29 mouse cellular contexts compared by ENCODE assay signal in genomic region chr14:75154481-75154880, GRCm38 (mm10). TPM values are rescaled to one million over a fixed set of nuclear protein-coding genes. Genes with fewer than 3 reads are reported as not detected.
DNase-seq lines count a peak whose midpoint lies in the region; ATAC-seq and TF ChIP-seq lines count a peak whose summit lies in the region.
"Had no signal": no experiment of that assay in that cellular context is flagged by ENCODE, and none has a peak within 500 bp of the region (broad histone marks: within the 10 kb centered on the region; RNA-seq: fewer than 3 reads in every experiment).

No protein-coding gene starts in this region.

- intact Hi-C loops in heart, postnatal 36 days (cut with DNase I): no loop called here

- H3K36me3 ChIP-seq in intestine, embryonic 15.5 days: no peaks in the 10 kb centered on the region
- H3K36me3 ChIP-seq in intestine, postnatal 0 days (ENCODE audit: control insufficient read depth, insufficient read depth): no peaks in the 10 kb centered on the region
- H3K36me3 ChIP-seq in lung, postnatal 0 days (ENCODE audit: insufficient read depth, low read length): no peaks in the 10 kb centered on the region
- H3K36me3 ChIP-seq in intestine, embryonic 16.5 days (ENCODE audit: control insufficient read depth, insufficient read depth, low read length): no peaks in the 10 kb centered on the region
- no peaks in the 10 kb centered on the region for H3K36me3 ChIP-seq in thymus, adult 2 months (ENCODE audit: control insufficient read depth, insufficient read depth, low read length)
- H3K36me3 ChIP-seq: embryonic facial prominence, embryonic 12.5 days; embryonic facial prominence, embryonic 15.5 days had no signal

- TF ChIP-seq CTCF in intestine, postnatal 0 days (IDR thresholded peaks at IDR 0.05; ENCODE audit: low read depth): no peak
- TF ChIP-seq CTCF in lung, postnatal 0 days (IDR thresholded peaks at IDR 0.05): no peak
- TF ChIP-seq CTCF in thymus, adult 2 months (IDR thresholded peaks at IDR 0.05; ENCODE audit: borderline replicate concordance, control insufficient read depth, extremely low read depth, insufficient read depth, low read length, poor library complexity): no peak

- no peak overlapping the region for H3K4me3 ChIP-seq in intestine, embryonic 15.5 days (replicated peaks)
- H3K4me3 ChIP-seq in intestine, postnatal 0 days (ENCODE audit: low read depth, low read length): no peak overlapping the region
- no peak overlapping the region for H3K4me3 ChIP-seq in lung, postnatal 0 days (ENCODE audit: low read depth, low read length)
- H3K4me3 ChIP-seq in intestine, embryonic 16.5 days (ENCODE audit: low read length): no peak overlapping the region
- no peak overlapping the region for H3K4me3 ChIP-seq in thymus, adult 2 months (ENCODE audit: control insufficient read depth, insufficient read depth, low read length)
- H3K4me3 ChIP-seq: embryonic facial prominence, embryonic 12.5 days; embryonic facial prominence, embryonic 15.5 days; gastrocnemius, adult 2 months had no signal

- 63% methylated on average over 8 of the region's 8 CpGs for WGBS in intestine, embryonic 15.5 days
- WGBS in intestine, postnatal 0 days: 52% methylated on average over 8 of the region's 8 CpGs
- WGBS in lung, postnatal 0 days: 55% methylated on average over 8 of the region's 8 CpGs
- WGBS in intestine, embryonic 16.5 days: 65% methylated on average over 8 of the region's 8 CpGs
- WGBS in thymus, adult 2 months: 95% methylated on average over 8 of the region's 8 CpGs

- ATAC-seq in intestine, embryonic 15.5 days: 0 out of 2 replicates have a peak, but pooled peaks have one; percentile 45
- no peak for ATAC-seq in intestine, postnatal 0 days
- peak; percentile 54; the same call in 1 of the 2 replicates for ATAC-seq in lung, postnatal 0 days
- peak; percentile 40; the same call in 1 of the 2 replicates for ATAC-seq in intestine, embryonic 16.5 days
- ATAC-seq: forebrain, embryonic 14.5 days; forebrain, postnatal 0 days had no signal

- no peak overlapping the region for H3K27ac ChIP-seq in intestine, embryonic 15.5 days
- H3K27ac ChIP-seq in intestine, postnatal 0 days (ENCODE audit: low read depth, low read length): no peak overlapping the region
- peak overlapping the region; percentile 43; the same call in 1 of the 2 replicates for H3K27ac ChIP-seq in lung, postnatal 0 days (ENCODE audit: low read length)
- no peak overlapping the region for H3K27ac ChIP-seq in intestine, embryonic 16.5 days (ENCODE audit: low read length)
- H3K27ac ChIP-seq in thymus, adult 2 months (ENCODE audit: control insufficient read depth, insufficient read depth, low read length): no peak overlapping the region
- H3K27ac ChIP-seq: embryonic facial prominence, embryonic 12.5 days; embryonic facial prominence, embryonic 15.5 days; gastrocnemius, adult 2 months; hindbrain, embryonic 14.5 days had no signal

- no peak for TF ChIP-seq POLR2A in thymus, adult 2 months (IDR thresholded peaks at IDR 0.05; ENCODE audit: control insufficient read depth, extremely low read depth, insufficient read depth, low read length, poor library complexity)

- H3K4me1 ChIP-seq in intestine, embryonic 15.5 days (replicated peaks): no peaks in the 10 kb centered on the region
- H3K4me1 ChIP-seq in intestine, postnatal 0 days (replicated peaks; ENCODE audit: control insufficient read depth, insufficient read depth, low read length): no peaks in the 10 kb centered on the region
- H3K4me1 ChIP-seq in lung, postnatal 0 days (ENCODE audit: insufficient read depth, low read depth, low read length): peaks cover 3% of the 10 kb centered on the region; the same call in 1 of the 2 replicates
- H3K4me1 ChIP-seq in intestine, embryonic 16.5 days (ENCODE audit: control insufficient read depth, insufficient read depth, low read length): no peaks in the 10 kb centered on the region
- no peaks in the 10 kb centered on the region for H3K4me1 ChIP-seq in thymus, adult 2 months (replicated peaks; ENCODE audit: control insufficient read depth, insufficient read depth, low read length)
- H3K4me1 ChIP-seq: embryonic facial prominence, embryonic 12.5 days; embryonic facial prominence, embryonic 15.5 days had no signal

- H3K27me3 ChIP-seq in intestine, embryonic 15.5 days (replicated peaks): no peaks in the 10 kb centered on the region
- no peaks in the 10 kb centered on the region for H3K27me3 ChIP-seq in intestine, postnatal 0 days (replicated peaks; ENCODE audit: control insufficient read depth, insufficient read depth, low read length)
- no peaks in the 10 kb centered on the region for H3K27me3 ChIP-seq in lung, postnatal 0 days (replicated peaks; ENCODE audit: insufficient read depth, low read length)
- no peaks in the 10 kb centered on the region for H3K27me3 ChIP-seq in intestine, embryonic 16.5 days (replicated peaks; ENCODE audit: control insufficient read depth, insufficient read depth, low read length)
- H3K27me3 ChIP-seq in thymus, adult 2 months (ENCODE audit: control insufficient read depth, insufficient read depth, low read length): no peaks in the 10 kb centered on the region
- H3K27me3 ChIP-seq: embryonic facial prominence, embryonic 12.5 days; embryonic facial prominence, embryonic 15.5 days had no signal

- no peak overlapping the region for H3K9ac ChIP-seq in intestine, embryonic 15.5 days
- no peak overlapping the region for H3K9ac ChIP-seq in intestine, postnatal 0 days (ENCODE audit: low read depth, low read length)
- H3K9ac ChIP-seq in lung, postnatal 0 days (replicated peaks; ENCODE audit: low read depth): no peak overlapping the region
- H3K9ac ChIP-seq in intestine, embryonic 16.5 days (ENCODE audit: low read depth, low read length): no peak overlapping the region
- H3K9ac ChIP-seq: embryonic facial prominence, embryonic 12.5 days; embryonic facial prominence, embryonic 15.5 days; forebrain, postnatal 0 days; hindbrain, embryonic 14.5 days had no signal

- DNase-seq in lung, postnatal 0 days (ENCODE audit: low spot score): no peak
- no peak for DNase-seq in lung, postnatal 14 days
- DNase-seq in yolk sac, embryonic 10.5 days (ENCODE audit: low spot score): peak; percentile 65
- DNase-seq in heart, postnatal 36 days: no peak
- no peak for DNase-seq in thymus, adult 2 months
- DNase-seq: adrenal gland, adult 2 months; adrenal gland, postnatal 14 days; cerebellum, adult 11 months; cerebellum, adult 2 months; cerebellum, adult 9-11 months; cerebellum, postnatal 25 days; forebrain, postnatal 0 days; gastrocnemius, adult 2 months; gastrocnemius, postnatal 14 days had no signal

- TF ChIP-seq EP300 in lung, postnatal 0 days (IDR thresholded peaks at IDR 0.05): no peak

- no peaks in the 10 kb centered on the region for H3K9me3 ChIP-seq in intestine, embryonic 15.5 days
- no peaks in the 10 kb centered on the region for H3K9me3 ChIP-seq in intestine, postnatal 0 days (ENCODE audit: control insufficient read depth)
- H3K9me3 ChIP-seq in lung, postnatal 0 days (ENCODE audit: low read length): no peaks in the 10 kb centered on the region
- no peaks in the 10 kb centered on the region for H3K9me3 ChIP-seq in intestine, embryonic 16.5 days (ENCODE audit: control insufficient read depth, low read length)
- H3K9me3 ChIP-seq: embryonic facial prominence, embryonic 12.5 days; embryonic facial prominence, embryonic 15.5 days had no signal

- no peak overlapping the region for H3K4me2 ChIP-seq in intestine, embryonic 15.5 days (replicated peaks)
- no peak overlapping the region for H3K4me2 ChIP-seq in intestine, postnatal 0 days (replicated peaks; ENCODE audit: low read depth)
- no peak overlapping the region for H3K4me2 ChIP-seq in lung, postnatal 0 days (replicated peaks; ENCODE audit: low read depth, low read length)
- H3K4me2 ChIP-seq in intestine, embryonic 16.5 days (ENCODE audit: low read depth, low read length): no peak overlapping the region
- H3K4me2 ChIP-seq: embryonic facial prominence, embryonic 12.5 days; embryonic facial prominence, embryonic 15.5 days; heart, embryonic 11.5 days; hindbrain, embryonic 14.5 days had no signal

RNA-seq across cellular contexts. Expression of gene Lcp1, which starts 23.6 kb away (rescaled TPM):
- polyA plus RNA-seq in intestine, embryonic 15.5 days (2015; fragmentation: Nextera tagmentation; extraction: Ambion mirVana): 81.6 and 81.9 TPM in 2 replicates
- polyA plus RNA-seq in intestine, postnatal 0 days (2015; fragmentation: Nextera tagmentation; extraction: Ambion mirVana): 59.3 and 67.6 TPM in 2 replicates
- 73.7 and 89.5 TPM in 2 replicates for polyA plus RNA-seq in lung, postnatal 0 days (2015; fragmentation: Nextera tagmentation; extraction: Ambion mirVana)
- polyA plus RNA-seq in intestine, embryonic 16.5 days (2015; fragmentation: Nextera tagmentation; extraction: Ambion mirVana): 105 and 133 TPM in 2 replicates
- 10 to 100 TPM; 12.6 to 13.8 TPM for total RNA-seq in heart, postnatal 36 days (2021)
- 62.8 and 71.2 TPM in 2 replicates for polyA plus RNA-seq in thymus, adult 2 months (2012; rRNA removed)

RNA-seq across cellular contexts. Expression of gene Lrrc63, which starts 23.8 kb away (rescaled TPM):
- polyA plus RNA-seq in intestine, embryonic 15.5 days (2015; fragmentation: Nextera tagmentation; extraction: Ambion mirVana): 0.05 TPM in 1 of 2 replicates, not detected in the other
- not detected in 2 replicates for polyA plus RNA-seq in intestine, postnatal 0 days (2015; fragmentation: Nextera tagmentation; extraction: Ambion mirVana)
- 0.06 and 0.17 TPM in 2 replicates for polyA plus RNA-seq in lung, postnatal 0 days (2015; fragmentation: Nextera tagmentation; extraction: Ambion mirVana)
- polyA plus RNA-seq in intestine, embryonic 16.5 days (2015; fragmentation: Nextera tagmentation; extraction: Ambion mirVana): 0.05 and 0.07 TPM in 2 replicates
- total RNA-seq in heart, postnatal 36 days (2021): not detected
- polyA plus RNA-seq in thymus, adult 2 months (2012; rRNA removed): 0.04 TPM in 1 of 2 replicates, not detected in the other
- total RNA-seq: adrenal gland, adult 2 months; adrenal gland, postnatal 14 days; common myeloid progenitor, adult 5-6 weeks; ES-E14; forebrain, postnatal 0 days; gastrocnemius, adult 2 months; gastrocnemius, postnatal 14 days; gastrocnemius, postnatal 4 days; heart, adult 8-10 months; heart, postnatal 25 days had no signal
- polyA plus RNA-seq: adrenal gland, adult 2 months; embryonic facial prominence, embryonic 12.5 days; embryonic facial prominence, embryonic 15.5 days; forebrain, embryonic 14.5 days; forebrain, postnatal 0 days; heart, embryonic 11.5 days; heart, embryonic 14.5 days; heart, postnatal 0 days; hindbrain, embryonic 14.5 days had no signal
